Mouse (Mus musculus) lung, embryonic 16.5 days (tissue): ENCODE measurements around the gene Asic2. TPM values are rescaled to one million over a fixed set of nuclear protein-coding genes. Genes with fewer than 3 reads are reported as not detected.
A peak's percentile ranks its signal among the peaks of the same experiment; 100 is the strongest.

Experiments used
- ATAC-seq: fragments of 200-750 bp; cut with Nextera tagmentation; 2 replicates; pipeline ENCODE4 v1.8.0; 2017; ENCODE audit warnings: low read depth, mild to moderate bottlenecking, moderate library complexity
- H3K27ac ChIP-seq: fragments of 300-500 bp; sonication (generic); 2 replicates; pipeline ENCODE4 v1.5.1; 2014; ENCODE audit warnings: mild to moderate bottlenecking, control low read depth, low read length
- H3K27me3 ChIP-seq: fragments of 300-500 bp; sonication (generic); 2 replicates; pipeline ENCODE4 v1.6.1; 2014; ENCODE audit warnings: low read depth, low read length, mixed read lengths; ENCODE audit not compliant: control insufficient read depth, insufficient read depth
- H3K36me3 ChIP-seq: fragments of 300-500 bp; sonication (generic); 2 replicates; pipeline ENCODE4 v1.6.1; 2014; ENCODE audit warnings: low read length; ENCODE audit not compliant: control insufficient read depth, insufficient read depth
- H3K4me1 ChIP-seq: fragments of 300-500 bp; sonication (generic); replicated peaks from 2 replicates; pipeline ENCODE4 v1.6.1; 2014; ENCODE audit warnings: low read length, mixed read lengths; ENCODE audit not compliant: control insufficient read depth, insufficient read depth
- H3K4me2 ChIP-seq: fragments of 300-500 bp; sonication (generic); 2 replicates; pipeline ENCODE4 v1.6.1; 2014; ENCODE audit warnings: low read depth, low read length, control low read depth
- H3K4me3 ChIP-seq: fragments of 300-500 bp; sonication (generic); 2 replicates; pipeline ENCODE4 v1.5.1; 2014; ENCODE audit warnings: mild to moderate bottlenecking, low read length, control low read depth
- H3K9ac ChIP-seq: fragments of 300-500 bp; sonication (generic); 2 replicates; pipeline ENCODE4 v1.6.1; 2014; ENCODE audit warnings: low read length, control low read depth
- H3K9me3 ChIP-seq: fragments of 300-500 bp; sonication (generic); 2 replicates; pipeline ENCODE4 v1.6.1; 2016; ENCODE audit warnings: low read length; ENCODE audit not compliant: control insufficient read depth
- WGBS: fragments of 180-500 bp; shearing (Covaris S2); extraction: QIAGEN DNeasy Blood & Tissue Kit; methylation state at CpG from one replicate; pipeline ENCODE4 v1.1.7; 2014; 5-methylcytosine and 5-hydroxymethylcytosine counted together
- polyA plus RNA-seq: library from polyadenylated mRNA; unstranded; fragments of >200 nt; fragmentation: Nextera tagmentation; extraction: Ambion mirVana; gene quantifications from 2 replicates; pipeline ENCODE4 v1.2.1, GENCODE M21; 2015

Asic2 gene
- polyA plus RNA-seq, 1 experiment from 2014 or later, result 0.31 TPM

- H3K9ac ChIP-seq, result no peak overlapping the region
- H3K36me3 ChIP-seq, result no peaks in the 10 kb centered on the region
- H3K4me1 ChIP-seq, result no peaks in the 10 kb centered on the region
- no peak for ATAC-seq
- H3K27ac ChIP-seq, result no peak overlapping the region
- H3K27me3 ChIP-seq, result no peaks in the 10 kb centered on the region
- no peaks in the 10 kb centered on the region for H3K9me3 ChIP-seq
- no peak overlapping the region for H3K4me2 ChIP-seq
- 26% methylated on average over 9 of the region's 9 CpGs for WGBS
- no peak overlapping the region for H3K4me3 ChIP-seq
Measured at GRCm38 (mm10) chr11:81871506-81872213, 96.6 kb downstream of the Asic2 start.

- H3K9me3 ChIP-seq, result no peaks in the 10 kb centered on the region
- H3K4me2 ChIP-seq, result no peak overlapping the region
- H3K27ac ChIP-seq, result no peak overlapping the region
- no peaks in the 10 kb centered on the region for H3K4me1 ChIP-seq
- H3K36me3 ChIP-seq, result no peaks in the 10 kb centered on the region
- H3K4me3 ChIP-seq, result no peak overlapping the region
- H3K9ac ChIP-seq, result no peak overlapping the region
- ATAC-seq, result no peak
- no peaks in the 10 kb centered on the region for H3K27me3 ChIP-seq
- 51% methylated on average over 10 of the region's 10 CpGs for WGBS
Measured at GRCm38 (mm10) chr11:81865661-81866382, 102.4 kb downstream of the Asic2 start.

DNA sequence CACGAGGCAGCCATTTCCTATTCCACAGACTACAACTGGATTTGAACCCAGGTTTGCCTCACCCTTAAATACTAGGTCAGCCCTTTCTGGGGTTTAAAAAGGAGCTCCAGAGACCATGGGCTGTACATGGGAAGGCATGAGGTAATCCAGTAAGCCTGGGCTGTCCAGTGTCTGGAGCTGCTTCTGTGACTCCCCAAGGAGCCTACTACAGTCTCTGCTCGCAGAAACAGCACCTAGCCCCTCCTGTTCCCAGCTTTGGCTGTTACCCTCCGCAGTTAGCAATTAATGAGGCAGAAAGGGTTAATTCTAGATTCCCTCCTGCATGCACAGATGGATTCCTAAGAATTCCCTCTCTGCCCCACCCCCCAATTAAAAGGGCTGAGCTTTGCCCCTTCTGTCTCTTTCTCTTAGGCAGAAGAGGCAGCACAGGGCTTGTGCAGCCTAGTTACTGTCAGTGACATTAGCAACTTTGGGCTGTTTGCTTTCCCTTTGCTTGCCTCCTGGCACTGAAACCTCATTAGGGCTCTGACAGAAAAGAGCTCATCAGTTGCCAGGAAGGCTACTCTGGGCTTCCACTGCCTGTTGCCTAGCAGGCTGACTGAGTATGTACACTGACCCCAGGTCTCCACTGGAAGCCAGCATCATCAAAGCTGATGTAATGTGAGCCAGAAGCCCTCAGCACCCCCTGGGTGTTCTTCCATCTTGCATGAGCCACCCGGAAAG is 107.8 kb downstream of the Asic2 start, which contains the start of gene 5530401A14Rik:
5530401A14Rik (plus strand) TSS at position 424 of the 723 bp plus-strand sequence.
- Histone ChIP-seq H3K4me1 (no peaks in the 10 kb centered on the region), H3K27me3 (no peaks in the 10 kb centered on the region), H3K9ac (no peak within 1 kb of the TSS), H3K9me3 (no peaks in the 10 kb centered on the region), H3K4me3 (no peak within 1 kb of the TSS), H3K36me3 (no peaks in the 10 kb centered on the region), H3K4me2 (no peak within 1 kb of the TSS), H3K27ac (no peak within 1 kb of the TSS)
- 0 out of 2 replicates have a peak, but pooled peaks have one; percentile 45 for ATAC-seq
- WGBS, result 36% methylated on average over 4 of the region's 4 CpGs

DNA sequence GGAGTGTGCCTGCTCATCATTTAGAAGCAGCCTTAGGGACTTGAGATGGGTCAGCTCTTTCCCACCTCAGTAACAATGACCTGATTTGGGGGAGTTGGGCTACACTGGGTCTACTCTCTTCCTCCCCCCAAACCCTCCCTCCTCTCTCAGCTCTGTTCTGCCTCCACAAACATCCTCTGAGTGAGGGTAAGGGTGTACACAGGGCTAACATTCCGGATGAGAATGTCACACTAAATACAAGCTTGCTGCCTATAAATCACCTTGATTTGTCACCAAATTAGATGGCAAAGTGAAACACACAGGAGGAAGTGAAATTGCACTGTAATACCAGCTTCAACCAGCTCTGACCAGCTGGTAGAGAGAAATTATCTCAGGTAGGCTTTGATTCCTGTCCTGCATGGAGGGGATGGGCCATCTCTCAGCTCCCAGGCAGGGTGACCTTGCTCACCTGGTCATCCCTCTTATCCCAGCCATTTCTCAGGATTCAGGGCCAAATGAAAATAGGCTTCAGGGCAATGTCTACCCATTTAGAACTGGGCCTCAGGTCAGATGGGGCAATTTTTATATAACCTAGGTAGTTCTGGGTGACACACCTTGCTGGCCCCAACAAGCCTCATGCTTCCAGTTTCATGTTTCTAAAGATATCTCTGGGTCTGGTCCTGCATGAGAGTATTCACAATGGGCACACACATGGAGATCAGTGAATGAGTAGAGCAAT is 120.3 kb downstream of the Asic2 start:
- ATAC-seq, result no peak
- H3K4me2 ChIP-seq, result no peak overlapping the region
- no peak overlapping the region for H3K4me3 ChIP-seq
- no peaks in the 10 kb centered on the region for H3K27me3 ChIP-seq
- peaks cover 3% of the 10 kb centered on the region; the same call in 1 of the 2 replicates for H3K4me1 ChIP-seq
- no peaks in the 10 kb centered on the region for H3K9me3 ChIP-seq
- H3K36me3 ChIP-seq, result no peaks in the 10 kb centered on the region
- H3K27ac ChIP-seq, result no peak overlapping the region
- no peak overlapping the region for H3K9ac ChIP-seq
- WGBS, result 36% methylated on average over 1 of the region's 1 CpGs

- WGBS, result 62% methylated on average over 3 of the region's 3 CpGs
- Histone ChIP-seq H3K9me3 (no peaks in the 10 kb centered on the region), H3K4me2 (no peak overlapping the region), H3K4me1 (peaks cover 3% of the 10 kb centered on the region; the same call in 1 of the 2 replicates), H3K27me3 (no peaks in the 10 kb centered on the region), H3K9ac (no peak overlapping the region), H3K36me3 (no peaks in the 10 kb centered on the region), H3K27ac (0 out of 2 replicates have a peak overlapping the region, but pooled peaks have one; percentile 10), H3K4me3 (no peak overlapping the region)
- peak; percentile 6 for ATAC-seq
Measured at GRCm38 (mm10) chr11:81845686-81846036, 122.6 kb downstream of the Asic2 start.

DNA sequence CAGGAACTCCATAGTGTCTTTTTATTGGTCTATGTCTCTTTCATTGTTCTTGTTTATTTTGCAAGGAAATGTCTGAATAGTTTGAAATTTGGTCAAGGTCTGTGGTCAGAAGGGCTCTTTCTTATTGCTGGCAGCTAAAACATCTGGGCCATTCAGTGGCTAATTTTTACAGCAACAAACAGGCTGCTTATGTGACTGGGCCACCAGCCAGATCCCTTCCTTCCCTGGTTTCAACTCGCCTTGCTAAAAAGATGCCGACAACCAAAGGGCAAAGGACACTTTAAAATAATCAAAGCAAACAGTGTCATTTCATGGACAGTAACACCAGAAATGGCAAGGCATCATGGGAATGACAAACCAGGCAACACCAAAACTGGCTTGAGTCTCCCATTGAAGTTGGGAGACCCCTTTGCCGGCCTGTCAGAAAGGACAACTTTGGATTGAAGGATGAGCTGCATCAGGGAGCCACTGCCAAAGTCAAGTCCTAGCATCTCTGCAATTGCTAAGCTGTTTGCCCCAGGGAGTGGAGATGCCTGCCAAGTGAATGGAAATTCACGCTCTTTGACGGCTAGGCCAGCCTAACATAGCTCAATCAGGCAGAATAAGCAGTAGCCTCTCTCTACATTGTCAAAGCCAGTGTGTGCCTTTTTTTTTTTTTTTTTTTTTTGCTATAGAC is 123.1 kb downstream of the Asic2 start:
- ATAC-seq, result peak; percentile 90
- Histone ChIP-seq H3K9me3 (no peaks in the 10 kb centered on the region), H3K4me3 (no peak overlapping the region), H3K36me3 (no peaks in the 10 kb centered on the region), H3K9ac (no peak overlapping the region), H3K27ac (no peak overlapping the region), H3K4me2 (no peak overlapping the region), H3K27me3 (no peaks in the 10 kb centered on the region), H3K4me1 (peaks cover 3% of the 10 kb centered on the region; the same call in 1 of the 2 replicates)
- 46% methylated on average over 5 of the region's 5 CpGs for WGBS

- Histone ChIP-seq H3K9ac (no peak overlapping the region), H3K27me3 (no peaks in the 10 kb centered on the region), H3K27ac (no peak overlapping the region), H3K9me3 (no peaks in the 10 kb centered on the region), H3K4me3 (no peak overlapping the region), H3K4me1 (peaks cover 3% of the 10 kb centered on the region; the same call in 1 of the 2 replicates), H3K4me2 (no peak overlapping the region), H3K36me3 (no peaks in the 10 kb centered on the region)
- ATAC-seq, result no peak
- 18% methylated on average over 2 of the region's 2 CpGs for WGBS
Measured at GRCm38 (mm10) chr11:81841001-81841400, 127.3 kb downstream of the Asic2 start.

DNA sequence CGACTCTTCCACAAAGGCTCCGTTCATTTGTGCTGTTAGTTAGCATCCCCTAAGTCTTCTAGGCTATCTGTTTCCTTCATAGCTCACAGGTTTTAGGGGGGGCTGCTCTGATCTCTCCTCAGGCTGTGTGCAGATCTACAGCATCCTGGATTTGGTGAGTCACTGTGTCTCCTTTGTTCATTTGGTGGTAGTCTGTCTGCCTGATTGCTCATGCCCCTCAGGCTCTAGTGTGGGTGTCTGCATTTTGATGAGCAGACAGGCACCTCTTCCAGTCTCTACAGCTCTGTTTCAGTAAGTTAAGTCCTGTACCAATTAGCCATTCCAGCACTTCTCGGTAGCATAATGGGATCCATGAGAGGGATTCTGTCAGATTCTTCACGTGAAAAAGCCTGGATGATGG is 129.8 kb downstream of the Asic2 start:
- H3K9me3 ChIP-seq, result no peaks in the 10 kb centered on the region
- H3K4me3 ChIP-seq, result no peak overlapping the region
- H3K4me1 ChIP-seq, result no peaks in the 10 kb centered on the region
- H3K27me3 ChIP-seq, result no peaks in the 10 kb centered on the region
- no peak overlapping the region for H3K27ac ChIP-seq
- no peak for ATAC-seq
- no peak overlapping the region for H3K4me2 ChIP-seq
- WGBS, result 76% methylated on average over 4 of the region's 4 CpGs
- H3K9ac ChIP-seq, result no peak overlapping the region
- no peaks in the 10 kb centered on the region for H3K36me3 ChIP-seq
